In genomic region chr10:126986541-126986961, GRCm38 (mm10) we compare ENCODE assay signal across 8 mouse cellular contexts. TPM values are rescaled to one million over a fixed set of nuclear protein-coding genes. Genes with fewer than 3 reads are reported as not detected.
DNase-seq lines count a peak whose midpoint lies in the region; ATAC-seq and TF ChIP-seq lines count a peak whose summit lies in the region.

No protein-coding gene starts in this region.

- TF ChIP-seq CTCF in stomach, postnatal 0 days (IDR thresholded peaks at IDR 0.05; ENCODE audit: low read depth), result peak; percentile 4; the same call in 1 of the 2 replicates

- H3K27ac ChIP-seq in limb, embryonic 10.5 days, result 0 out of 2 replicates have a peak overlapping the region, but pooled peaks have one; percentile 9
- peak overlapping the region; percentile 82 for H3K27ac ChIP-seq in stomach, postnatal 0 days (replicated peaks)

- no peak overlapping the region for H3K4me3 ChIP-seq in limb, embryonic 10.5 days
- H3K4me3 ChIP-seq in stomach, postnatal 0 days (ENCODE audit: low read depth, low read length), result no peak overlapping the region

- 70% methylated on average over 4 of the region's 4 CpGs for WGBS in limb, embryonic 10.5 days
- 25% methylated on average over 4 of the region's 4 CpGs for WGBS in stomach, postnatal 0 days

- DNase-seq in adrenal gland, adult 2 months, result peak; percentile 91
- peak; percentile 91 to 95 for DNase-seq in cerebellum, postnatal 25 days
- peak; percentile 87 for DNase-seq in kidney, adult 11 months
- no peak for DNase-seq in limb, embryonic 10.5 days (ENCODE audit: low spot score)
- peak; percentile 61 for DNase-seq in mesoderm, embryonic 11.5 days (ENCODE audit: low read depth, low spot score)
- DNase-seq in stomach, postnatal 0 days (ENCODE audit: low spot score), result peak; percentile 70
- DNase-seq in spleen, adult 18-20 months, result no peak

- H3K36me3 ChIP-seq in limb, embryonic 10.5 days, result peaks cover 52% of the 10 kb centered on the region
- H3K36me3 ChIP-seq in stomach, postnatal 0 days (ENCODE audit: control insufficient read depth, insufficient read depth, low read length), result peaks cover 6% of the 10 kb centered on the region; the same call in 1 of the 2 replicates

- H3K27me3 ChIP-seq in limb, embryonic 10.5 days (ENCODE audit: low read depth, poor library complexity, severe bottlenecking), result no peaks in the 10 kb centered on the region
- H3K27me3 ChIP-seq in stomach, postnatal 0 days (ENCODE audit: control insufficient read depth, insufficient read depth, low read length), result no peaks in the 10 kb centered on the region

- H3K9ac ChIP-seq in stomach, postnatal 0 days (ENCODE audit: low read length), result peak overlapping the region; percentile 27; the same call in 1 of the 2 replicates

- TF ChIP-seq EP300 in stomach, postnatal 0 days (optimal IDR thresholded peaks at IDR 0.05), result no peak

- H3K4me1 ChIP-seq in limb, embryonic 10.5 days, result peaks cover 85% of the 10 kb centered on the region
- H3K4me1 ChIP-seq in stomach, postnatal 0 days (replicated peaks; ENCODE audit: control insufficient read depth, insufficient read depth), result peaks cover 37% of the 10 kb centered on the region

- H3K9me3 ChIP-seq in limb, embryonic 10.5 days (replicated peaks), result no peaks in the 10 kb centered on the region
- H3K9me3 ChIP-seq in stomach, postnatal 0 days (ENCODE audit: control insufficient read depth, low read length), result no peaks in the 10 kb centered on the region

- ATAC-seq in granulocyte monocyte progenitor cell, adult 5-6 weeks (replicated peaks; ENCODE audit: poor library complexity, severe bottlenecking), result peak; percentile 28
- peak; percentile 45; the same call in 1 of the 2 replicates for ATAC-seq in stomach, postnatal 0 days (ENCODE audit: low FRiP score, low TSS enrichment)

- H3K4me2 ChIP-seq in stomach, postnatal 0 days (replicated peaks; ENCODE audit: low read depth), result peak overlapping the region; percentile 38

RNA-seq across cellular contexts. Expression of gene Ctdsp2, which starts 8.0 kb away (rescaled TPM):
- total RNA-seq in adrenal gland, adult 2 months (2021), result 100 to 1,000 TPM in 1 of 2 experiments, 10 to 100 TPM in 1; 75.0 to 119 TPM
- 98.8 and 100 TPM in 2 replicates for polyA plus RNA-seq in adrenal gland, adult 2 months (2012; rRNA removed)
- 53.4 and 62.9 TPM in 2 replicates for total RNA-seq in granulocyte monocyte progenitor cell, adult 5-6 weeks (2014; fragmentation: Nextera tagmentation)
- 21.2 and 21.5 TPM in 2 replicates for total RNA-seq in granulocyte monocyte progenitor cell, adult 5-6 weeks (2017)
- polyA plus RNA-seq in limb, embryonic 10.5 days (2016; fragmentation: Nextera tagmentation; extraction: Ambion mirVana), result 45.9 and 59.0 TPM in 2 replicates
- 29.1 and 33.0 TPM in 2 replicates for polyA plus RNA-seq in stomach, postnatal 0 days (2015; fragmentation: Nextera tagmentation; extraction: Ambion mirVana)

RNA-seq across cellular contexts. Expression of gene Avil, which starts 14.0 kb away (rescaled TPM):
- 1 to 10 TPM; 4.0 to 5.3 TPM for total RNA-seq in adrenal gland, adult 2 months (2021)
- polyA plus RNA-seq in adrenal gland, adult 2 months (2012; rRNA removed), result 0.19 and 0.21 TPM in 2 replicates
- not detected in 2 replicates for total RNA-seq in granulocyte monocyte progenitor cell, adult 5-6 weeks (2014; fragmentation: Nextera tagmentation)
- total RNA-seq in granulocyte monocyte progenitor cell, adult 5-6 weeks (2017), result not detected in 2 replicates
- 0.05 and 0.06 TPM in 2 replicates for polyA plus RNA-seq in limb, embryonic 10.5 days (2016; fragmentation: Nextera tagmentation; extraction: Ambion mirVana)
- 10.7 and 12.3 TPM in 2 replicates for polyA plus RNA-seq in stomach, postnatal 0 days (2015; fragmentation: Nextera tagmentation; extraction: Ambion mirVana)

RNA-seq across cellular contexts. Expression of gene Tsfm, which starts 44.1 kb away (rescaled TPM):
- total RNA-seq in adrenal gland, adult 2 months (2021), result 10 to 100 TPM; 42.2 to 67.9 TPM
- polyA plus RNA-seq in adrenal gland, adult 2 months (2012; rRNA removed), result 55.0 and 68.9 TPM in 2 replicates
- total RNA-seq in granulocyte monocyte progenitor cell, adult 5-6 weeks (2014; fragmentation: Nextera tagmentation), result 32.9 and 52.7 TPM in 2 replicates
- total RNA-seq in granulocyte monocyte progenitor cell, adult 5-6 weeks (2017), result 33.1 and 41.5 TPM in 2 replicates
- polyA plus RNA-seq in limb, embryonic 10.5 days (2016; fragmentation: Nextera tagmentation; extraction: Ambion mirVana), result 109 and 114 TPM in 2 replicates
- 58.9 and 61.3 TPM in 2 replicates for polyA plus RNA-seq in stomach, postnatal 0 days (2015; fragmentation: Nextera tagmentation; extraction: Ambion mirVana)

RNA-seq across cellular contexts. Expression of gene Mettl1, which starts 54.7 kb away (rescaled TPM):
- total RNA-seq in adrenal gland, adult 2 months (2021), result 10 to 100 TPM; 17.7 to 23.0 TPM
- 18.2 and 23.7 TPM in 2 replicates for polyA plus RNA-seq in adrenal gland, adult 2 months (2012; rRNA removed)
- 40.4 and 47.0 TPM in 2 replicates for total RNA-seq in granulocyte monocyte progenitor cell, adult 5-6 weeks (2014; fragmentation: Nextera tagmentation)
- 25.8 and 36.7 TPM in 2 replicates for total RNA-seq in granulocyte monocyte progenitor cell, adult 5-6 weeks (2017)
- 60.2 and 64.6 TPM in 2 replicates for polyA plus RNA-seq in limb, embryonic 10.5 days (2016; fragmentation: Nextera tagmentation; extraction: Ambion mirVana)
- 32.4 and 36.8 TPM in 2 replicates for polyA plus RNA-seq in stomach, postnatal 0 days (2015; fragmentation: Nextera tagmentation; extraction: Ambion mirVana)

RNA-seq across cellular contexts. Expression of gene Eef1akmt3, which starts 54.8 kb away (rescaled TPM):
- total RNA-seq in adrenal gland, adult 2 months (2021), result under 1 TPM; 0.14 to 0.69 TPM
- polyA plus RNA-seq in adrenal gland, adult 2 months (2012; rRNA removed), result 0.18 and 0.23 TPM in 2 replicates
- total RNA-seq in granulocyte monocyte progenitor cell, adult 5-6 weeks (2014; fragmentation: Nextera tagmentation), result 0.13 TPM in 1 of 2 replicates, not detected in the other
- not detected in 2 replicates for total RNA-seq in granulocyte monocyte progenitor cell, adult 5-6 weeks (2017)
- polyA plus RNA-seq in limb, embryonic 10.5 days (2016; fragmentation: Nextera tagmentation; extraction: Ambion mirVana), result 0.33 and 0.34 TPM in 2 replicates
- 1.2 and 1.3 TPM in 2 replicates for polyA plus RNA-seq in stomach, postnatal 0 days (2015; fragmentation: Nextera tagmentation; extraction: Ambion mirVana)

Comparison
In these comparisons a context has a peak if more than half of its experiments do, and no peak if none do; other contexts are left out.
1. DNase-seq: peak in adrenal gland, adult 2 months (single experiment), cerebellum, postnatal 25 days (2 of 2), kidney, adult 11 months (single experiment), mesoderm, embryonic 11.5 days (single experiment) and stomach, postnatal 0 days (single experiment); none in limb, embryonic 10.5 days (single experiment) and spleen, adult 18-20 months (0 of 2).